Mouse (Mus musculus): Measurements from ENCODE around the gene Sh3bp5. TPM values are rescaled to one million over a fixed set of nuclear protein-coding genes. Genes with fewer than 3 reads are reported as not detected.

The Sh3bp5 gene
- polyA plus RNA-seq, 1 experiment: 6.9 TPM

- Histone ChIP-seq H3K36me3 (ENCODE audit: control insufficient read depth, insufficient read depth, low read length) (no peaks in the 10 kb centered on the region), H3K4me1 (ENCODE audit: control insufficient read depth, insufficient read depth, insufficient read length, low read length) (no peaks in the 10 kb centered on the region), H3K4me3 (ENCODE audit: low read depth, low read length) (no peak overlapping the region), H3K27me3 (ENCODE audit: control insufficient read depth, insufficient read depth, low read length) (no peaks in the 10 kb centered on the region), H3K27ac (ENCODE audit: insufficient read depth, low read depth, low read length) (no peak overlapping the region)
- WGBS: 80% methylated on average over 3 of the region's 3 CpGs
- TF ChIP-seq CTCF (IDR thresholded peaks at IDR 0.05; ENCODE audit: extremely low read depth, insufficient read length, insufficient replicate concordance, low read depth, low read length) (no peak), POLR2A (IDR thresholded peaks at IDR 0.05; ENCODE audit: low read depth, low read length) (no peak)
These were observed 42.4 kb downstream of the Sh3bp5 start for GRCm38 (mm10) chr14:31393546-31393890.

- WGBS: 70% methylated on average over 8 of the region's 8 CpGs
These were observed 42.9 kb downstream of the Sh3bp5 start for GRCm38 (mm10) chr14:31392873-31393545.

GRCm38 (mm10) chr14:31392300-31392699, 43.6 kb downstream of the Sh3bp5 start:
- H3K36me3 ChIP-seq (ENCODE audit: control insufficient read depth, insufficient read depth, low read length): no peaks in the 10 kb centered on the region
- H3K4me1 ChIP-seq (ENCODE audit: control insufficient read depth, insufficient read depth, insufficient read length, low read length): no peaks in the 10 kb centered on the region
- 71% methylated on average over 5 of the region's 5 CpGs for WGBS
- H3K4me3 ChIP-seq (ENCODE audit: low read depth, low read length): no peak overlapping the region
- no peak overlapping the region for H3K27ac ChIP-seq (ENCODE audit: insufficient read depth, low read depth, low read length)
- no peaks in the 10 kb centered on the region for H3K27me3 ChIP-seq (ENCODE audit: control insufficient read depth, insufficient read depth, low read length)
- no peak for TF ChIP-seq POLR2A (IDR thresholded peaks at IDR 0.05; ENCODE audit: low read depth, low read length)
- no peak for TF ChIP-seq CTCF (IDR thresholded peaks at IDR 0.05; ENCODE audit: extremely low read depth, insufficient read length, insufficient replicate concordance, low read depth, low read length)

More at GRCm38 (mm10) chr14:31392873-31393545, 42.9 kb downstream of the Sh3bp5 start:
- H3K36me3 ChIP-seq (ENCODE audit: control insufficient read depth, insufficient read depth, low read length): no peaks in the 10 kb centered on the region
- no peak overlapping the region for H3K27ac ChIP-seq (ENCODE audit: insufficient read depth, low read depth, low read length)
- H3K4me3 ChIP-seq (ENCODE audit: low read depth, low read length): no peak overlapping the region
- no peak for TF ChIP-seq POLR2A (IDR thresholded peaks at IDR 0.05; ENCODE audit: low read depth, low read length)
- H3K27me3 ChIP-seq (ENCODE audit: control insufficient read depth, insufficient read depth, low read length): no peaks in the 10 kb centered on the region
- H3K4me1 ChIP-seq (ENCODE audit: control insufficient read depth, insufficient read depth, insufficient read length, low read length): no peaks in the 10 kb centered on the region

GRCm38 (mm10) chr14:31389421-31390147, 46.3 kb downstream of the Sh3bp5 start:
- H3K4me1 ChIP-seq (ENCODE audit: control insufficient read depth, insufficient read depth, insufficient read length, low read length): peaks cover 7% of the 10 kb centered on the region
- 87% methylated on average over 8 of the region's 8 CpGs for WGBS
- H3K27ac ChIP-seq (ENCODE audit: insufficient read depth, low read depth, low read length): no peak overlapping the region
- H3K36me3 ChIP-seq (ENCODE audit: control insufficient read depth, insufficient read depth, low read length): no peaks in the 10 kb centered on the region
- no peak overlapping the region for H3K4me3 ChIP-seq (ENCODE audit: low read depth, low read length)
- TF ChIP-seq CTCF (IDR thresholded peaks at IDR 0.05; ENCODE audit: extremely low read depth, insufficient read length, insufficient replicate concordance, low read depth, low read length): no peak
- TF ChIP-seq POLR2A (IDR thresholded peaks at IDR 0.05; ENCODE audit: low read depth, low read length): no peak
- H3K27me3 ChIP-seq (ENCODE audit: control insufficient read depth, insufficient read depth, low read length): no peaks in the 10 kb centered on the region

- no peaks in the 10 kb centered on the region for H3K27me3 ChIP-seq (ENCODE audit: control insufficient read depth, insufficient read depth, low read length)
- H3K4me1 ChIP-seq (ENCODE audit: control insufficient read depth, insufficient read depth, insufficient read length, low read length): peaks cover 8% of the 10 kb centered on the region
- no peak overlapping the region for H3K4me3 ChIP-seq (ENCODE audit: low read depth, low read length)
- no peak overlapping the region for H3K27ac ChIP-seq (ENCODE audit: insufficient read depth, low read depth, low read length)
- H3K36me3 ChIP-seq (ENCODE audit: control insufficient read depth, insufficient read depth, low read length): no peaks in the 10 kb centered on the region
- 83% methylated on average over 13 of the region's 13 CpGs for WGBS
- no peak for TF ChIP-seq POLR2A (IDR thresholded peaks at IDR 0.05; ENCODE audit: low read depth, low read length)
- TF ChIP-seq CTCF (IDR thresholded peaks at IDR 0.05; ENCODE audit: extremely low read depth, insufficient read length, insufficient replicate concordance, low read depth, low read length): no peak
These were observed 47.6 kb downstream of the Sh3bp5 start for GRCm38 (mm10) chr14:31388086-31388872.

GRCm38 (mm10) chr14:31387301-31387981, 48.4 kb downstream of the Sh3bp5 start:
- peaks cover 8% of the 10 kb centered on the region for H3K4me1 ChIP-seq (ENCODE audit: control insufficient read depth, insufficient read depth, insufficient read length, low read length)
- H3K36me3 ChIP-seq (ENCODE audit: control insufficient read depth, insufficient read depth, low read length): no peaks in the 10 kb centered on the region
- no peak overlapping the region for H3K27ac ChIP-seq (ENCODE audit: insufficient read depth, low read depth, low read length)
- WGBS: 74% methylated on average over 11 of the region's 11 CpGs
- H3K27me3 ChIP-seq (ENCODE audit: control insufficient read depth, insufficient read depth, low read length): no peaks in the 10 kb centered on the region
- TF ChIP-seq POLR2A (IDR thresholded peaks at IDR 0.05; ENCODE audit: low read depth, low read length) (no peak), CTCF (IDR thresholded peaks at IDR 0.05; ENCODE audit: extremely low read depth, insufficient read length, insufficient replicate concordance, low read depth, low read length) (no peak)
- H3K4me3 ChIP-seq (ENCODE audit: low read depth, low read length): no peak overlapping the region

All from small intestine, adult 2 months (tissue).